Mouse (Mus musculus) right cerebral cortex, postnatal 14 days (tissue): ENCODE measurements at regions not wholly inside any gene's neighbourhood (a gene's known extent, or its start where the extent isn't known, plus 50 kb on each side); places are given as distances from the start of the nearest gene placed in this dataset.

Source experiments
- DNase-seq: peaks from one replicate; pipeline ENCODE4 v3.0.0; 2022

DNA sequence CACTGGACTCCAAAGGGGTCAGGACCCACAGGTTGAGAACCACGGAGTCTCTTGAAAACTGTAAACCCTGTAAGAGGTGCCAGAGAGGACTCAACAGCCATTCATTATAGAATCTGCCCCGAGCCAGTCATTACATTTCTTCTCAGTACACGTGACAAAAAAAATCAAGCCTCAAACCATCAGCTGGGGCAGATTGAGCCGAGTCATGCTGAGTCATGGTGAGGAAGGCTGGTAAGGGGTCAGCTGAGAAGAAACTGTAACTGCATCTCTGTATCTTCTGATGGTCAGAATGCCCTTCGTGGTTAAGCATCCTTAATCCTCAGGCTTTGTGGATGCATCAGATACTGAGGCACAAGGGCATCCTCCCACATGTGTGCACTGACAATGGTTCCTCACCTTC is 207.2 kb upstream of the Prok2 start:
- no peak for DNase-seq

DNA sequence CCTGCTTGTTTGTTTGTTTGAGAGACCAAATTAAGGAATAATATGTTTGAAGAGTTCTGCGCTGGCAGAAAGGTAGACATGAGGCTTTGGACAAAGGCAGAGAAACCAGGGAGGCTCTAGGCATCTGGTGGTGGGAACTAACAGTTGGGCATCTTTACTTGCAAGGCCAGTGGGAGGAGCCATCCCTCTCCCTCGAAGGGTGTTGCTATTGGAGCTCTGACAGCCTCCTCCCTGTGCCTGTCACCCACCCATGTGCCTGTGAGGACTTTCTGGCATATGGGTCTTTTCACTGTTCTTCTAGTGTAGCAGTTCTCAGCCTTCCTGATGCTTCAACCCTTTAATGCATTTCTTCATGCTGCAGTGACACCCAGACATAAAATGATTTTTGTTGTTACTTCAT is 206.7 kb upstream of the Prok2 start:
- no peak for DNase-seq

DNA sequence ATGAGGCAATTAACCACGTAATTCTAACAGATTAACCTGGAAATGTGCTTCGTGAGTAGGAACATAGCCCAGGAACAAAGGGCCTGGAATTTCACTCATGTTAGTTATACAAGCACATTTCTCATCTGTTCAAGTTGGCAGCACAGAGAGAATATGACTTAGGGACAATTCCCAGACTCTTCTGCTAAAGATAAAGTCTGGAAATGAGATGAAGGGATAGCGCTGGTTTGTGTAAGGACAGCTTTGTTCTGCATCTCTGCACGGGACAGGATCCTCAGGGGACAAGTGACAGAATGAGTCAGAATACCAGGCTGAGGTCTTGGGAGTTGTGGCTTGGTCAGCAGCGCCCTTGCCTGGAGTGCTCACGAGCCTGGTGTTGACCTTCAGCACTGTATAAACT is 206.2 kb upstream of the Prok2 start:
- no peak for DNase-seq

DNA sequence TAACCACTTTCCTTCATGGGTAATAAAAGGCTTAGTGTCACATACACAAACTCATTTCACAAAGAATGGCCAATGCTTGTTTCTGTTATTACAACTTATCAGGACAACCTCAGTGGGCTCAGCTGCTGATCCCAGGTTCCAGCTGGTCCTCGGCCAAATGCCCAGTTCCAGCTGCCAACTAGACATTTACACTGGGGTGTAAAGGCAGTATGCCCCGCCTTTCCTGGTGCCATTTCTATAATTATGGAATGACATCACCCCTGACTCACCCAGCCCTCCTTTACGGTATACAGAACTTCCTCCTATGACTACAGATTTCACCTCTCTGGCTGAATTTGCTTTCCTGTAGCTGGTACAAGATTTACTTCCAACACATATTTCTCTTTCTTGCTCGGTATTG is 205.4 kb upstream of the Prok2 start:
- DNase-seq, result no peak

DNA sequence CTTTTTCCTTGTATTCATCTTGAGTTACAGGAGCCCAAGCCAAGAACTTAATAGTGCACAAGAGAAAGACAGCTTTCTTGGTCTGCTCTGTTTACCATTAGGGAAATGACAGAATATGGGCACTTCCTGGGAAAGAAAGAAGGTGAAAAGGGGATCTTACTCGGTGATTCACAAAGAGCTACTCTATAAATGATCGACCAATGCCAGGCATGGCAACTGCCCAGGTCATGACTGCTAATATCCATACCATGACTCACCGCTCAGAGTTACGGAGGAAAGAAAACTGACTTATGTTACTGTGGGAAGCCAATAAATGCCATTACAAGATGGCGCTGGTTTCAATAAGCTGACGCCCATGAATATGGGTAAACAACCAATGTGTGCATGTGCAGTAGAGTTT is 204.1 kb upstream of the Prok2 start:
- no peak for DNase-seq

DNA sequence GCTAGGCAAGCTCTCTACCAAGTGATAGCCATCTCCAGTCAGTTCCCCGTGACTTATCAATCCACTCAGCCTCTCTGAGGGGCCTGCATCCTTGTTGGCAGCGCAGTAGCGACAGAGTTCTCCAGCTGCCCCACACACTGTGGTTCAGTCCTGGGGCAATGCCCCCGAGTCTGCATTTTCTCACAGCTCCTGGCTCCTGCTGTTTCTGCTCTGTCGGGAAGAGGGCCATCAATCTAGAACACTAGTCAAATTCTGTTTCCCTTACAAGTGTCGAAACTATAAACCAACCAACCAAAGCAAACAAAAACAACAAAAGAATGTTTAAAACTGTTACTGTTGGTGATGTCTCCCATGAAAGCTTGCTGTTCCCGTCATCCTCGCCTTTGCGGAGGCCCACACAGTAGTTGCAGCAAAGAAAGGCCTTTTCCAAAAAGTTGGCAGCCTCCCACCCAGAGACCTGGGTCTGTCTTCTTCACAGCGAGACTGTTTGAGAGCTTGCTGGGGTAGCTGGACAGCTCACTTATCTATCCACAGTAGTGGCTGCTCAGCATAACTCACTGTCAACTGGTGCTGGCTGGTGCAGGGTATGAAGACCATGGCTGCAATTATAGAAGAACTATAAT is 201.9 kb upstream of the Prok2 start:
- no peak for DNase-seq

DNA sequence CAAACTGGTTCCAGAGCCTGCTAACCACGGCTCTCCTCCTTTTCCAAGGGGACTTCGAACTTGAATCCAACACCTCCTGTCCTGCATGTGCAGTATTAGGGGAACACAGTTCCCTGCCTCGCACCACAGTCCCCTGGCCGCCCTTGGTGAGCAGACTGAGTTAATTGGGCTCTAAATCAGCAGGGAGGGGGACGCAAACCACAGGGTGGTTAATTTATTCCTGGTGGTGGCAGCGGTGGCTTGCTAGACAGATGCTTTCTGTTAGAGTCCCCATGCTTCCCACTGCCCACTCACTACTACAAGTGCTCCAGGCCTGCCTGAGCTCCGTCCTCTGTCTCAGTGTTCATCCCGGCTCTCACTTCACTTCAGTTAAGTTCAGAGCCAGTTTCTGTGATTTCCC is 198.0 kb upstream of the Prok2 start:
- DNase-seq, result no peak

DNA sequence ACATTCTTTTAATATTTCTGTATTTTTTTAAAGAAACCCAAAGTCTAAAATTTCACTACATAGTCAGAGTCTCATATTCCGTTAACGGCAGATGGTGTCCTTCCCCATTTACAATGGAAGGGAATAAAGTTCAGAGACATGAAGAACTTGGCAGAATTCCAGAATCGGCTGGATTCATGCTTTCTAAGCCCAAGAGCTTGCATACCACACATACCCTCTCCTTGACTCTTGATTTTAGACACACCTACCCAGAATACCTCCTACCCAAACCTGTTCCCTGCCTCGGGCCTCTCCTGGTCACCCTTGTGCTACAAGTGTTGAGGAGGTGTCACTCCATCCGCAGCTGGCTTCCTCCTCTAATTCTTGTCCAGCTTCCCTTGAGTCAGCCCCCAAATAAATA is 195.8 kb upstream of the Prok2 start:
- no peak for DNase-seq

DNA sequence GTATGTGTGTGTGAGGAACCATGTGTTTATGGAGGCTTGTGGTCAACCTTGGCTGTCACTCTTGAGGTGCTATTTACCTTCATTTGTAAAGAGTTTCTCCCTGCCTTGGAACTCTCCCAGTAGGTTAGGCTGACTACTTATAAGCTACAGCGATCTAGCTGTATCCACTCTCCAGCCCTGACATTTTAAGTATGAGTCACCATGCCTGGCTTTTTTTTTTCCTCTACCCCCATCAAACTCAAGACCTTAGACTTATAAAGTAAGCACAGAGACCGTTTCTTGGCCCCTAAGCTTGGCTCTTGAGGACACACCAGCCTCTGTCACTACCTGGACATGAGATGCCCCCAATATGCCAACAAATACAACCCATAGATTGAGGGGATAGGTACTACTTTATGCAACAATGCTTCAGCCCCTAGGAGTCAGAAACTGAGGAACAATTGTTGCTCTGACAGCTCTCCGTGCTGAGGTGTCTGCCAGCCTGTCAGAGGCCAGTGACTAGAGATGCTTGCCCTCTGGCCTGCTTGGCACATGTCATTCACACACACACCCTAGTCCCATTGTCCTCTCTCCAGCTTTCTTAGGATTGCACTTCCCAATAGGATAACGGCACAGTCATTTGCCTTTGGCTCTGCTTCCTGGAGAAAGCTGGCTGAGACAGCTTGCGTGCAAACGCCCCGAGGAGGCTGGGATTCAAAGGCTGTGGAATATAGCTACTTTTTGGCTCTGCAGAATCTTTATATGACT is 193.8 kb upstream of the Prok2 start:
- DNase-seq, result no peak

DNA sequence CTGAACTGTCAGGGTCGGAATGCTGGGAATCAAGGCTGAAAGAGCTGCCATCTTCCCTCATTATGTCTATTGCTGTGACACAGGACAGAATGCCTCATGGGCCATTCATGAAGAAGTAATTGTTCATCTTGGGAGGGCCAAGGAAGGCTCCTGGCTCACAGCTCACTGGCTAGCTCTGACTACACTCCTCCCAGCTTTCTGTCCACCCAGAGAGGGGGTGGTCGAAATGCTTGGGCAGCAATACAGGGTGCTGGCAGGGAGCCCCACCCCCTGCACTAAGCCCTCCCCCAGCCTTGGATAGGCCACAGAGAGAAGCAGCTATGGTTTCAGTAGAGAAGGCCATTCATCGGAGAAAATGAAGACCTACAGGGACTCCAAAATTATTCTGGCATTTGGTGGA is 192.2 kb upstream of the Prok2 start:
- DNase-seq, result no peak

DNA sequence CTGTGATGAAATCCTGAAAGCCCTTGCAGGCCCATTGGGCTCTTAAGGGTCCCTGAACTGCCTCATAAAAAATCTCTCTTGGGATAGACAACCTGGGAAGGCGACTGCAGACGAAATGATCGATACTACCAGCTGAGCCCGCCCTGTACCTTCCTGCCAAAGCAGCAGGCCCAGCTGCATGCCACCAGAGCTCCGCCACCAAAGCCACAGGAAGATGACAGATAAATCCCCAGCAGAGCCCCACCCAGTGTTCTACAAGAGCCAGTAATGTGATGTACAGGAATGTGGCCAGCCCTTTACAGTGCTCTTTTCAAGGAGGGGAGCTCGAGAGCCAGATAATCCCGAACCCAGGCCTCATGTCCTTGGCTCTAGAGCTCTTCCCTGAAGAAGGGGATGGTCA is 183.7 kb upstream of the Prok2 start:
- DNase-seq, result no peak

DNA sequence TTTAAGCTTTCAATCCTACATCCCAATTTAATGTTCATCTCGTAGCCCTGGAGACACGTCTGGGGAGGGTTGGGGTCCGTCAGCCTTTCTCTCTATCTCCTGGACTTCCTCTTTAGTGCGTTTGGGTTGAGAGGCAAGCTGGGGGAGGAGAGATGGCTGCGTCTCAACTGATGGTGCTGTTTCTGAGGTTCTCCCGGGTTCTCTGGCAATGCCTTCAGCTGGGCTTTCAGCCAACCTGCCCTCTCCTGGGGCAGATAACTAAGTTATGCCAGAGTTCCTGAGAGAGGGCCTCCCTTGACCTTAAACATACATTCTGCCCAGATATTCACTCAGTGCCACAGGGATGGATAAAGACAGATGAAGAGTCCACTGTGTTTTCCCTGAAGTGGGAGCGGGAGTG is 183.3 kb upstream of the Prok2 start:
- DNase-seq, result no peak

DNA sequence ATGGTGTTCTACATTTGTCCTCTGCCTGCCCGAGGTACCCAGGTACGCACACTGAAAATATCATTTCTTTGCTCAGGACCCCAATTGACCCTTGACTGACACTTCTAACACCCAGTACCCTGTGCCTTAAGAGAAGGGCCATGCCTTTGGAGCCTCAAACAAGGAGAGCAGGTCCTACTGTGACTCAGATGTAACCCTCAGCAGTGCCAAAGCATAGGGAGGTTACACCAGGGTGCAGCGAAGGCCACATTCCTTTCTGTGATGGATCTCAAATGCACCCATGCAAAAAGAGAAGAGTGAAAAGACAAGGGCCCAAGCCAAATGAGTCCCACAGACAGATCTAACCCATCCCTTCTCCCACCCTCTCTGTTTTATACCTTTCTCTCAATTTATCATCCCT is 181.9 kb upstream of the Prok2 start:
- no peak for DNase-seq

DNA sequence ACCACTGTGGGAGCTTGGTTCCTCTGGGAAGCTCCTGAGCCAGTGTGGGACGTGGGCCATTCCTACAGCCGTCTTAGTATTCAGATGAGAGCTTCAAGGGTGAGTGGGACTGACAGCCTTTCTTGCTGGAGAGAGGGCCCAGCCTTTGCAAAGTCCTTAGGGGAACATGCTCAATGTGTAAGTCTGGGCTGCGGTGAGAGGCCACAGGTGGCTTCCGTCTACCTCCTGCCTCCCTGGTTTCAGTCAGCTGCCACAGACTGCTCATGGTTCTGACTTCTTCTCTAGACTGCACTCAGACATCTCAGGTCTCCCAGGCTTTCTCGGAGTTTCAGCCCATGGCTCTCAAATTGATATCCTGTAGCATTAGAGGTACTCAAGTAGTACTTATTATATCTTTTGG is 179.0 kb upstream of the Prok2 start:
- DNase-seq, result no peak

DNA sequence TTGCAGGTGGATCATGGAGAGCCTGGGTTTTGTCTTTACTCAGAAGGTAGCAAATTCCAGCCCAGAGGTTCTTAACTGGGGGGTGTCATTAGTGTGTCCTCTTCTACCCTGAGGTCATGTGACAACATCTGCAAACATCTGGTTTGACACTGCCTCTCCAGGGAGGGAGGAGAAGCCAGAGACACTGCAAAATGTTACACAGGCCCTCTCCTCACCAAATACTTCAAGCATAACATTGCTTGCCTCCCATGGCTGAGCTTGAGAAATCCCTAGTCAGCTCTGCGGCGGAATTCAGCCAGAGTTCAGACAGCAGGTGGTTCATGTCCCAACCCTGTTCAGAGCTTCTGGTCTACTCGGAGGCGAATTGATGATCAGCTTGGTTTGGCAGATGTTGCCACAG is 178.4 kb upstream of the Prok2 start:
- DNase-seq, result no peak

DNA sequence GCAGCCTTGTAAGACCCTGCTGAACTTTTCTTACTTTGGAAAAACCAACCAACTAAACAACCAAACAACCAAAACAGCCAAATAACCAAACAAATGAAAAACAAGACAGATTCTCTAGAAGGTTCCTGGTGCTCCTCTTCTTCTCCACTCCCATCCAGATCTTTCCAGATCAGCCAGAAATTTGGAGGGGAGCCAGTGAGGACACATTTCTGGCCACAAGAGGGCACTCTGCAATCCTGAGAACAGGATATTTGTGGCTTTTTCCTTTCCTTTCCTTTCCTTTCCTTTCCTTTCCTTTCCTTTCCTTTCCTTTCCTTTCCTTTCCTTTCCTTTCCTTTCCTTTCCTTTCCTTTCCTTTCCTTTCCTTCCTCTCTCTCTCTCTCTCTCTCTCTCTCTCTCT is 177.9 kb upstream of the Prok2 start:
- peak; percentile 73 for DNase-seq

DNA sequence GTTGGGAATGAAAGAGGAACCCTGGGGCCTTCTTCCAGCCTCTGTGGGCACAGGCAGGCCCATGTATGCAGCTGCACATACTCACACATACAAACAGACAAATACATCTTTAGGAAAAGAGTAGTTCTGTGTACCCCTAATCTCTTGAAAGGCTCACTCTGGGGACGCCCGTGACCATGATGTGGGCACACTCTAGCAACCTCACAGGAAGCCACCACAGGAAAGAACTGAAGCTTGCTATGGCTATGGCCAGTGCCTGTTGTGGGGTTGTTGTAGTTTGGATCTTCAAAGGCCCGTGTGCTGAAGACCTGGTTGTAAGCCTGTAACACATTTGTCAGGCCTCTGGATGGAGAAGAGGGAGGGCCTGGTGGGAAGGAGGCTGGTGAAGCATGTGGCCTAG is 175.4 kb upstream of the Prok2 start:
- DNase-seq, result no peak

DNA sequence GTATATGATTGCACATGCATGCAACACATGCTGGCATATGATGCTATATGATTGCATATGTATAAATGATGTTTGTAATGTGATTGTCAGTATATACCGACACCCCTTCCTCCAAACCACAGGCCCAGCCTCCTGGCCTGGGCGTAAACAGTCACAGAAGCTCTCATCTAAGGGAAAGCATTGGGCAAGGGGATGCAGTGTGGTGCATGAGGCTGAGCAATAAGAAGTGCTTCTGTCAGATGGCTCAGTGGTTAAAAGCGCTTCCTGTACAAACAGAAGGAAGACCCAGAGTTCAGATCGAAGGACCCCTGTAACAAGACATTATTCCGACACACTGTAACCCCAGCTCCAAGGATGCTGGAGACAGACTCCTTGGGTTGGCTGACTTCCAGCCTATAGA is 175.0 kb upstream of the Prok2 start:
- no peak for DNase-seq

DNA sequence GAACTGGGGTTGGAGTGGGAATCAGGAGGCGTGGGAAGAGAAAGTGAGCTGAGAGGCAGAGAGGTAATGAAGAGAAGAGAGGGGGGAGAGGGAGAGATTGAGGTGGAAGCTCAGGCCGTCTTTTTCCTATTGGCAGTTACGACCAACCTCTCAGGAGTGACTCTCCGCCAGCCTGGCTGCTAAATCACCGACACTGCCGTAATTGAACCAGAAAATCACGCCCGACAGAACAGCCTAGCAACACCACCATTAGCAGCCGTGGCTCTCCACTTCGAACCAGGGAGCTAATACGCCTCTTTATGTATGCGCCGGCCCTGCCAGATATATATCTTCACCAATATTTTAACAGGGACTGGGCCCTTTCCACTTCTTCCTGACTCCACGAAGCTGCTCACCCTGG is 173.5 kb upstream of the Prok2 start:
- no peak for DNase-seq

DNA sequence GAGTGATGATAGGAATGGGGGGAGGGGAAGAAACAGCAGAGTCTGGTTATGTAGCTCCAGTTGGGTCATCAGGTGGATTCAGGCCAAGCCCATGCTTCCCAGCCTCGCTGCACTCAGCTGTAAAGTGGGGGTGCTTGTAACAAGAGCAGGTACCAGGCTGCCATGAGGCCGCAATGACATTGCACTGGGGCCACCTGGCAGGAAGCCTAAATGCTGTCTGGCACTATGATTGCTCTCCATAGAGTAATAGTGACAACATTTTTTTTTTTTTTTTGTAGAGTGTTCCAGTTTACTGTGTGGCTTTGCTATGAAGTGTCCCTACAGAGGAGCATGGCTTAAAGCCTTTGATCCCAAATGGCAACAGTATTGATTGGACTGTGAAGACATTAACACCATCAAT is 171.9 kb upstream of the Prok2 start:
- no peak for DNase-seq

DNA sequence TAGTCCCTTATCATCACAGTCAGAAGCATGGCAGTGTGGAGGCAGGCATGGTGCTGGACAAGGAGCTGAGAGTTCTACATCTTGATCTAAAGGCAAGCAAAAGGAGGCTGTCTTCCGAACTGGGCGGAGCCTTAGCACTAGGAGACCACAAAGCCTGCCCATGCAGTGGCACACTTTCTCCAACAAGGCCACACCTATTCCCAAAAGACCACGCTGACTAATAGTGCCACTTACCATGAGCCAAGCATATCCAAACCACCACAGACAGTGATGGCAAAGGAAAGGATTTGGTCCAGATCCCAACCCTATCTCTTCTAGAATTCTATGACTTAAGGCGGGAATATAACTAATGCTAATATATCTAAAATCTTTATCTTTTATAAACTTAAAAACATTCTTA is 169.4 kb upstream of the Prok2 start:
- no peak for DNase-seq

DNA sequence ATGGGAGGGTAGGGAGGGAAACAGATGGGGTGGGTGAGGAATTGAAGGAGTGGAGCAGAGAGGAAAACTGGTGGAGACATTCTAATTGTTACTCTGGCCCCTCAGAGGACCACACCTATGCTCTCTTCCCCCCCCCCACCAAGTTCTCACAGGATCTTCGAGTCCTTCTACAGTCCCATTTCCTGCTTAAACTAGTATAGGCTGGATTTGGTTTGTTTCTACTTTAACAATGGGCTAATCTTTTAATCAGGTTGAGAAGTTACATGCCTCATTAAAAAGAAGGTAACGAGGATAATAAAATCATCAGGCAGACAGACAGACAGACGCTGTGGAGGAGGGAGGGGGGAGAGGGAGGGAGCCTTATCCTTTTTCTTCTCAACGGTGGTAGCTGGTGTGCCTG is 167.7 kb upstream of the Prok2 start:
- no peak for DNase-seq

DNA sequence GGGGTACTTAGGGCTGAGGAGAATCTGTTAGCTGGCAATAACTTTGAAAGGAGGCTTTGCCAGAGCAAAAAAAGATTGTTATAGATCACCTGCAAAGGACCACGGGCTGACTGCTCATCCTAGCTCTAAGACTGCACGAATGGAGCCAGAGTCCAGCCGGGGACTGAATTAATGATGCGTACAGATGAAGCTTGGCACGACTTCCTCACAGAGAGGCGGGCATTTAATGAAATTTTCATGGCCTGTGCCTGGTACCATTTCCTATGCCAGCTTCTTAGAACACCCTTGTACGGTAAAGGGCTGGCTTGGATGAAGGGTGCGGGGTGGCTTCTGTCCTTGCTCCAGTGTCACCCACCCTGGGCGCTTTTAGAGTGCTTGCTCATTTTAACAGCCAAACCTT is 166.0 kb upstream of the Prok2 start:
- DNase-seq, result no peak

DNA sequence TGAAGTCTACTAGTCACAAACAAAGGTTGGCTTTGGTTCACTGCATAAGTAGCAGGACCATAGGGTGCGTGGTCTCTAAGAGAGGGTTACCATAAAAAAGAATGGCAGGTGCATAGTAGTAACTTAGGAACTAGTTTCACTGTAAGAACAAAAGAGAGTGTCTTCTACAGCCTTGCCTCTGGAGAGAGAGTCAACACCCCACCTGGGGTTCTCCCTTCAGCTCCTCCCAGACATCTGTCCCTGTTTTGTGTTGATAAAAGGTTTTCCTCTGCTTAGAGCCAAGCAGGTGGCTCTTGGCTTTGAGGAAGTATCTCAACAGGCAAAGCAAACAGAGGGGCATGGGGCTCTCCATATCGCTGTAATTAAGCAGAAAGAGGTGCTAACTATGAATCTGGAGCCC is 165.6 kb upstream of the Prok2 start:
- no peak for DNase-seq

DNA sequence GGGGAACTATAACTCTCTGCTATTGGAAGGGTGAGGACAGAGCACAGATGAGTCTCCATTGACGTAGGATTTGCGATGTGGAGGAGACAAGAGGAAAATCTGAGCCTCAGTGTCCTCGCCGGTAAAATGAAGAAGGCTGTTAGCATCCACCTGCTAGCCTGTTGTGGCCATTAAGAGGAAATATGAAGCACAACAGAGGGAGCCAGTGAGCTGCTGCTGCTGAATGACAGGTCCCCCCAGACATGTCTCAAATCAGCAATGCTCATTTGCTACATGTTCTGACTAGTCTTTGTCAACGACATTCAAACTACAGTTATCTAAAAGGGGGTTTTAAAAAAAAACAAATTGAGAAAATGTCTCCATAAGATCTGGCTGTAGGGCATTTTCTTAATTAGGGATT is 164.6 kb upstream of the Prok2 start:
- DNase-seq, result no peak
